Mouse (Mus musculus) CD4-positive, CD25-positive, alpha-beta regulatory T cell, adult 2 months (primary cell): ENCODE data around the gene Eif5a2.

Experiments
- DNase-seq: peaks from one replicate; pipeline ENCODE4 v3.0.0-alpha.2; 2012; ENCODE audit warnings: low read depth, low spot score

The Eif5a2 gene

DNA sequence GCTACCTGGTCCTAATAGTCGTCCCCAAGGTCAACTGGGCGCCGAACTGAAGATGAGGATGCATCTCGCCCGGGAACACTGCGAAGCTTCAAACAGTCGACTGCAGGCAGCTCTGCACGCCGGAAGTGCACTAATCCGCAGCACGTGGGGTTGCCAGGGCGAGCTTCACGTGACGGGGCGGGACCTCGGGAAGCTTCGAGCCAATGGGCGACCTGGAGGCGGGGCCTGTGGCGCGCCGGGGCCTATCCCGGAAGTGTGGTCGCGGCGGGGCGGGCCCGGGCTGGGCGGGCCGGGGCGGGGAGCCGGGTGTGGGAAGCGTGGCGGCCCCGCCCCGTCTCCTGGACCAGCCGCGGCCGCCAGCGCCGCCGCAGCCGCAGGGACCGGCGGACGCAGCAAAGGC, at the start of gene Eif5a2:
TSS of gene Eif5a2 (plus strand) at position 283 of the 400 bp plus-strand sequence.
- peak; percentile 98 for DNase-seq

DNA sequence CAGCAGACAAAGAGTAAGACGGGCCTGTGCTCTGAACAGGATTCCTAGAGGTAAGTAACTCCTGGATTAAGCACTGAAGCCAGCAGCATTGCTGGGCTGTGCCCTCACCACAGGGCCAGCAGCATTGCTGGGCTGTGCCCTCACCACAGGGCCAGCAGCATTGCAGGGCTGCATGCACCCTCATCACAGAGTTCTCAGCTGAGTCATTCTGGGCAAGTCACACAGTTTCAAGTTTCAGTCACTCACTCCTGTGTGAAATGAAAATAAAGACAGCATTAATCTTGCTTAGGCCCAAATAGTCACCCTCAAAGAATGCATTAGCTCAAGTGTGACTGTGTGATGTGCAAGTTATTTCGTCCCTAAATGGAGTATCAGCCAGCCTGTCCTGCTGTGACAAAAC, 46.4 kb upstream of the Eif5a2 start:
- DNase-seq = no peak

DNA sequence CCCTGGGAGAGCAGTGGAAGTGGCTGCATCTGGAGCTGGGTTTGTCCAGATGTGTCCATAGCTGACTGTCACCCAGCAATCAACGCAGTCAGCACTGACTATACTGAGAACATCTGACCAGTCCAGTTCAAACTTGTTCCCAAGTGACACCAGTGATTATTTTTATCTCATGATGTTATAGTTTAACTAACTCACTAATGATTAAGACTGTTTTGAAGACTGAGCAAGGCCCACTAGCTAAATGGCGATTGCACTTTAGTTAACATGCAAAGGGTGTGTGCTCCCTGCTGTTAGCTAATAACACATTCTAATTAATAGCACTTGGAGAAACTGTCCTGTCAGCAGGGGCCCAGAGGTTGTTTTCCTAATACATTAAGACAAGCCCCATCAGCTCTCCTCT, 44.1 kb upstream of the Eif5a2 start:
- no peak for DNase-seq

DNA sequence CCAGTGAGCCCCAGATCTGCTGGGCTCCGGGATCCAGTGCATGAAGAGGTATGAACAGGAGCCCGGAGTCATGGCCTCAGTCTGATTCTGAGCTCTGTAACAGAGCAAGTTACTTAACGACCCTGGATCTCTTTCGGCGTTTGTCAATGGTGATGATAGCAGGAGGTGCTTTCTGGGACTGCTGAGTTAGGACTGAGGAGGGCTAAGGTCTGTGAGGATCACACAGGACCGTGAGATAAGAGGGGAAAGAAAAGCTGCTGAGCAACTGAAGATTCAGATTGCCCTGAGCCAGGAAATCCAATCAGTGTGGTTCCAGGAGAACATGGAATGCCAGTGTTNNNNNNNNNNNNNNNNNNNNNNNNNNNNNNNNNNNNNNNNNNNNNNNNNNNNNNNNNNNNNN, 40.7 kb upstream of the Eif5a2 start:
- DNase-seq = no peak

DNA sequence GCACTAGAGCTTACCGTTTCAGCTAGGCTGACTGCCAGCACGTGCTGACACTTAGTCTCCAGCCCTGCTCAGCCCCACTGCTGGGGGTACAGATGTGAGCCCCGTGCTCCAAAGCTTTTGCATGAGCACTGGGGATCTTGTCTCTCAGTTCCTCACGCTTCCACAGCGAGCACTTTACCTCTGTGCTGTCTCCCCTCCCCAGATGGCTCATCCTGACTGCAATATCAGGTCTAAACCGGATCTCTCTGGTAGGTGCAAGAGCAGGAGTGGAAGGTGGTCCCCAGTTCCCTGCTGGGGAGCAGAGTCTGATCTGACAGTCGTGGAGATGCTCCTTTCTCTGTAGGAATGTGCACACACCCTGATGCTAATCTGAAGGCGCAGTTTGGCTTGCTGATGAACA, 37.8 kb upstream of the Eif5a2 start:
- no peak for DNase-seq

DNA sequence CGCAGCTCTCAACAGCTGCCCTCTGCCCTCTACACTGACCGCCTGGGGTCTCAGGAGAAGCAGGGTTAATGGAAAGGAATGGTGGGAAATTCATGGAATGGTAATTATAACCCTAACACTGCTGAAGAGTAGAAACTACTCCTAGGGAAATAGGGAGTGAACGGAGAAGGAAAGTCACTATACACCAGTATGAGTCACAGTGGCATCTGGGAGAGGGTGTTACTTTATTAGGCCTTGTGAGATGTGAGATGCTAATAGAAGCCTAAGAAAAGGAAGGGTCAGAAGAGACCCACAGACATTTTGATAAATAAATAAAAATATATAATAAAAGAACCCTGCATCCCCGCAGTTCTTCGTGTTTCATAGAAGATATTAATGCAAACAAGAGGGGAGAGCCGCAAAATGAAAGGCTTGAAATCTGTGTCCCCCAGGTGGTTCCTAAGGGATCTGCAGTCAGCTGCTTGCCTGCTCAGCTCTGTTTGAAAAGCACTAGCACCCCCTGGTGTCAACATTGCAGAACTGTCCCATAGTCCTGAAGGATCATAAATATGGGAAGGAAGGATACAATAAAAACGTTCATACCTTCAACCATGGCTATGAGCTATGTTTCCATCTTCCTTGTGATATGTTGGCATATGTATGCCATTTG, 35.1 kb upstream of the Eif5a2 start:
- DNase-seq = peak; percentile 84

DNA sequence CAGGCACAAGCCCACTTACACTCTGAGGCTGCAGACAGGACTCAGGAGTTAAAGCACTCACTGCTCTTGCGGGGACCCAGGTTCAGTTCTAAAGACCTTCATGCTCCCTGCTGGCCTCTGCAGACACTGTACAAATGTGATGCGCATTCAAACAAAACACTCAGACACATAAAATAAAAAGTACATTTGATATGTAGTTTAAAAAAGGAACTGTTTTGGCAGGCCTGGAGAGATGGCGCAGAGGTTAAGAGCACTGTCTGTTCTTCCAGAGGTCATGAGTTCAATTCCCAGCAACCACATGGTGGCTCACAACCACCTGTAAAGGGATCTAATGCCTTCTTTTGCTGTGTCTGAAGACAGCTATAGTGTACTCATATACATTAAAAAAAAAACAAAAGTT, 32.9 kb upstream of the Eif5a2 start:
- no peak for DNase-seq

DNA sequence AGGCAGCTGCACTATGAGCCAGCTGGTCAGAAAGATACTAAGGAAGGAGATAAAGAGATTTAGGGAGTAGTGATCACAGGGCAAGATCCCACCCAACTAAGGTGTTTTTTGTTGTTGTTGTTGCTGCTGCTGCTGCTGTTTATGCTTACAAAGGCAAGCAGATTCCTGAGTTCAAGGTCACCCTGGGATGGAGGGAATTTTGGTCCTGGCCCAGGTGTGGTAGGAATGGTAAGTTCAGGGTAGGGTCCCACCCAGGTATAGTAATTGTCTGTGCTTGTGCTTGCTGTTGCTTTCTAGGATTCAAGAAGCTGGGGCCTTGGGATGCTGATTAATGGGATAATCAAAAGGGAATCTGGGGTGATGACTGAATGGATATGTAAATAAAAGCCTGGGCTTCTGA, 32.1 kb upstream of the Eif5a2 start:
- DNase-seq = no peak

DNA sequence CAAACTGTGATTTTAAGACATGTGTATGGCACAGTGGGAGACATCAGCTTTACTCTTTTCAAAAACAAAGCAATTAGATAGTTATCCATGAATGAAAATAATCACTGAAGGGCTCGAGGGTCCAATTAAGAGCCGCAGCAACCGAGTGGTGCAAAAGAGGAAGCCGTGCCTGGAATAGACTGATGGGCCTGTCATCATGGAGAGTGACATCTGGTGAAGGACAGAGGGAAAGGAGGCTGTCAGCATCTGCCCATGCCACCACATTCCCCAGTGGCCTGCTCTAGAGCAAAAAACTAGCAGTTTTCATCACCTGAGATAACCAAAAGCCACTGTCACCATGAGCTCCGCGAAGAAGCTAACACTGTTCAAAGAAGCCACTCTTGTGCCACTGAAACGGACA, 25.6 kb upstream of the Eif5a2 start:
- no peak for DNase-seq

DNA sequence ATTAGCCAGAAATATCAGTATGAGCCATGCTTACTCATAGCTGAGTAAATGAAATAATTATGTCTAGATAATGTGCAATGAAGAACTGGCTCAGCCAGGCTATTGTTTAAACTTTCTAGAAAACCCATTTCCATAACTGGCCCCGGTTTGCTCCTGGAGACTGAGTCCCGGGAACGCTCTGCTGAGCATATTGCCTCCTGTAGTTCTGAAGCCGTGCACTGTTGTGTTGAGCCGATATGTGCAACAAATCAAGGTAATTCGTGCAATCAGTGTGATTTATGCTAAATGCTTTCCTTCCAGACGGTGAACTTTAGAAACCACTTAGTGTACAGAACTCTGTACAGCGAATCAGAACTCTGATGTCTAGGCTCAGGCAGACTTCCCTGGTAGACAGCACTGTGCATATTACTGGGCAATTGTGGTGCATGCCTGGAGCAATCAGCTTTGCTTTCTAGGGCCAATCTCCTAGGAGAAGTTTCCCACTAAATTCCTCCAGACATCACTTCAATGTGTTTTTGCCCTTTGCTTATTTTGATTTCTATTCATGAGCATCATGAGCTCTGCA, 19.8 kb upstream of the Eif5a2 start:
- DNase-seq = no peak

DNA sequence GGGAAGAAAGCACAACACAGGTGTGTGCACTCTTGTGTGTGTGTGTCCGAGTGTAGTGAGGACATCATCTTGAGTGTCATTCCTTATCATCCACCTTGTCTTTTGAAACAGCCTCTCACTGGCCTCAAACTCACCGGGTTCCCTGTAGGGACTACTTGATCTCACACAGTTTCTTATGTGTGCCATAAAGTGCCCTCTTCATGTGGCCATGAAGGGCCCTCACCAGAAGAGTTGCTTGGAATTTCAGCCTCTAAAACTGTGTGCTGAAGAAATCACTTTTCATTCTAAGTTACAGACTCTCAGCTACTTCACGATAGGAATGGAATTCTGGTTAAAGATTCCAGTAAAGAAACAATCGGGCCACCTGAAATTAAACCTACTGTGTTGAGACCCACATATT, 14.1 kb upstream of the Eif5a2 start:
- DNase-seq = no peak

DNA sequence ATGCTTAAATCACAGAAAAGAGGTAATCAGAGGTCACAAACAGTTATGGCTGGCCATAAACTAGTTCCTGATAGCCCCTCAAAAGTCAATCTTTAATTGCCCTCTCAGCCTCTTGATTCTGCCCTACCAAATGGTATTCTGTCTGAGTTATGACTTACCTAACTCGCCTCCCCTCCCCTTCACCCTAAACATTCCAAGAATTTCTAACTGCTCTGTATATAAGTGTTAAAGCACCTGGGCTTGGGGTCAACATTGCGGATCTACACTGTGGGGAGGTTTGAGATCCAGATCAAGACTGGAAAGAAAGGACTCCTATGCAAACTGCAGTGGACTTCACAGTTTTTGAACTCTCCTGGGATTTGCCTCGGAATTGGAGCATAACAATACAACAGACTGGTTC, 12.9 kb upstream of the Eif5a2 start:
- DNase-seq = no peak

DNA sequence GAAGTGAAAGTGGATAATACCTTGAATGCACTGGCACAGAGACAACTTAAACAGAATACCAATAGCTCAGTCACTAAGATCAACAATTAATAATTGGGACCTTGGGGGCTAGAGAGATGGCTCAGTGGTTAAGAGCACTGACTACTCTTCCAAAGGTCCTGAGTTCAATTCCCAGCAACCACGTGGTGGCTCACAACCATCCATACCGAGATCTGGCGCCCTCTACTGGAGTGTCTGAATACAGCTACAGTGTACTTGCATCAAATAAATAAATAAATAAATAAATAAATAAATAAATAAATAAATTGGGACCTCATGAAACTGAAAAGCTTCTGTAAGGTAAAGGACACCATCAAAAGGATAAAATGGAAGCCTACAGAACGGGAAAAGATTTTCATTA, 8.2 kb upstream of the Eif5a2 start:
- DNase-seq = peak; percentile 51

DNA sequence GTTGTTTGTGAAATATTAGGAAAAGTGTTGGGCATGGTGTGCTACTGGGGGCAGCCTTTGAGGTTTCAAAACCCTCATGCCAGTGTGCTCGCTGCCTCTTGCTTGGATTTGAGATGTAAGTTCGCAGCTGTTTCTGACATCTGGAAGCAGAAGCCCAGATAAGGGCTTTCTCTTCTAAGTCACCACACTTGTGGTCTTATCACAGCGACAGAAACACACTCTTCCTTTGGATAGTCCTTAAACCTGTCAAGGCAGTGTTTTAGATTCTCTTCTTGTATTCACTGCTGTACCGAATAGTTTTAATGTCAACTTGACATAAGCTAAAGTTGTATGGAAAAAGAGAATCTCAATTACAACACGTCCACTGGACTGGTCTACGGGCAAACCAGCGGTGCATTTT, 5.7 kb upstream of the Eif5a2 start:
- no peak for DNase-seq

DNA sequence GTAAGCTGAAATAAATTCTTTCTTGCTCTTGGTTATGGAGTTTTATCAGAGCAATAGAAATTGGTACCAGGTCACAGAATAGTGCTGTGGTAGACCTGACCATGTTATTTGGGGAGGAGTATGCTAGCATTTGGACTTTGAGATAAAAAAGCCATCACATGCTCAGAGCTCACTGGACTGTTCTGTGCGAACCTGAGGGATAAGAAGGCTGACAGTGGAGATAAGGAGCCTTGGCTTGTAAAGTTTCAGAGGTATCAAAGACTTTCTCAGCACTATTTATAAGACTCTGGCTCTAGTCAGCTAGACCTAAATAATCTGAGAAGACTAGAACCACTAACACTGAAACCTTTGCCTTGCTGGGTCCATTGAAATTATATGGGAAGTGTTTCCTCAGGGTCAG, 5.1 kb upstream of the Eif5a2 start:
- DNase-seq = no peak

DNA sequence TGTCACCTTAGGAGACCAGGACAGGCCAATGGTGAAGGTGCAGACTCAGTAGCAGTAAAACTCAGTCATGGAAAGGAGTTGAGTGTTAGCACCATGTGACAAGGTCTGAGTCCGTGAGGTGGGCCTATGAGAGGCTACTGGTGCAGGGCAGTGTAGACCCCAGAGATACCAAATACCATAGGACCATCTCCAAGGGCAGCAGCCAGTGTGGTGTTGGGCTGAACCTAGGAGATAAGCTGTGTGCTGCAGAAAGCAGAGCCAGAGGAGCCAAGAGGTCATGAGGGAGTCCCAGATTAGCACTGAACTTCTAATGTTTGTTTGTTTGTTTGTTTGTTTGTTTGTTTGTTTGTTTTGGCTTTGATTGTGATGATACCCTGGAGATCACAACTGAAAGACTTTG, 4.6 kb upstream of the Eif5a2 start:
- no peak for DNase-seq

DNA sequence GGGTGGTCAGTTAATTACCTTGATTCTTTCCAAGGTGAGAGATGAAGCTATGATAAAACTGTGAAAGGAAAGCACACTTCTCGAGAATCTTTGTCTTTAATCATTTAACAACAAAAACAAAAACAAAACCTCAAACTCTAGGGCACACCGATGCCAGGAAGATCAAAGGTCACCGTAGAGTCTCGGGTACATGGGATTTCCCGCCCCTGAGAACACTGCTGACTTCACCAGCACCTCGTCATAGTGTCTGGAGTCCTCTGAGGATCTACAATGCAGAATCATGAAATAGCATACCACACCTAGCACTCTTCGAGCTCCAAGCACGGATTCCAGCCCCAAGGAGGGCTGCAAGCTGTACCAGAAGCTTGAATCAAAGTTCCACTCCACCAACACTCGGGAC, 565 bp upstream of the Eif5a2 start:
- peak; percentile 58 for DNase-seq

DNA sequence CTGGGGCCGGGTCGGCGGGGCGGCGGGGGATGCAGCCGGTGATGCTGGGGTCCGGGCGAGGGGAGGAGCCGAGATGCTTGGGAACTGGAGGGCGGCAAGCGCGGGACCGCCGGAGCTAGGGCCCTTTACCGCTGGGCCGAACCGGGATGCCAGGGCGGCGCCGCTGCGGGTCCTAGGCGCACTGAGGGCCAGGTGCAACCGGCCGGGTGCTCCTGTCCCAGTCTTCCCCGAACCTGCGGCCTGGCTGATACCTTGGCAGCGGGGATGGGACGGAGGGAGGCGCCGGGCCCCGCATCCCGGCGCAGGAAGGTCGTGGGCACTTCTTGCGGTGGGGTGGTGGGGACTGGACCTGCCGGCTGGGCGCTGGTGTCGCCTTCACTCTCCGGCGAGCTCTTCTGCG, 346 bp downstream of the Eif5a2 start:
- no peak for DNase-seq

DNA sequence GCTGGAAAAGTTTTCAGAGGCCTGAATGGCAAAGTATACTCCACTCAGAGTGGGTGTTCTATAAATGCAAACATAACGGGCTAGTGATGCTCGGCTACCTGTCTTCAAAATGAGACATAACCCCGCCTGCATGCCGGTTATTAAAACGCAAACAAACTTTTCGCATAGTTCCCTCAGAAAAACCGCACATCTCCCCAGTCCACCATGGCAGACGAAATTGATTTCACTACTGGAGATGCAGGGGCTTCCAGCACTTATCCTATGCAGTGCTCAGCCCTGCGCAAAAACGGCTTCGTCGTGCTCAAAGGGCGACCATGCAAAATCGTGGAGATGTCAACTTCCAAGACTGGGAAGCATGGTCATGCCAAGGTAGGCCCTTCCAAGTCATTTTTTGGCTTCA, 772 bp downstream of the Eif5a2 start:
- peak; percentile 7 for DNase-seq

DNA sequence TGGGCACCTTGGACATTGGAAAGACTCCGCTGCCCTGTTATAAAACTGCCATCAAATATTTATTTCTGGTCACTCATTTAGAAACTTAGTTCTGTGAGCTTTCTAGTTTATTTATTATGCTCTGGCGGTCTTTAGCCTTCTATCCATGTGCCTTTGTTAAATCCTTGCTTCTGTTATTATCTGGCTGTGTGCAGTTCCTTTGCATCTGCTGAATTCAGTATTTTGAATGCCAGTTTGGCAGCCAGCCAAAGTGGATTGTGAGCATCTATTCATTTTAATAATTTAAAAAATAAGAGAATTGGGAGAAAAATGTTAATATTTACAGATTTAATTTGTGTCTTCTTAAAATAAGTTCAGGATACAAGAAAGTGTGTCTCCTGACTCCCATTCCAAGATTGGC, 3.1 kb downstream of the Eif5a2 start:
- DNase-seq = no peak

DNA sequence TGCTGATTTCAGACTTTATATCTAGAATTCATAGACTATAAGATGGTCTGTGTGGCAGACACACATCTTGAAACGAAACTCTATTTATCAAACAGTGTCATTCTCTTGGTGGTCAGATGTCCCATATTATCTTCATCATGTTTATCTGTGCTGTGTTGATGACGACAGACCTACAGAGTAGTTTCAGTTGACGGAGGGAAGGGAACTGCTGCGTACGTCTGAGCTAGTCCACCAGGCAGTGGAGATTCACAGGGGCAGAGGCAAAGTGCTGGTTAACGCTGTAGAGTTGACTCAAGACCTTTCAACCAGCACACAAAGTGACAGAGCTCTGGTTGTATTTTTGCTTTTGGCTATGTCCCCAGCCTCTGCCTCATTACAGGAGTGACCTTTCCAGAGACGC, 13.8 kb downstream of the Eif5a2 start:
- DNase-seq = no peak

DNA sequence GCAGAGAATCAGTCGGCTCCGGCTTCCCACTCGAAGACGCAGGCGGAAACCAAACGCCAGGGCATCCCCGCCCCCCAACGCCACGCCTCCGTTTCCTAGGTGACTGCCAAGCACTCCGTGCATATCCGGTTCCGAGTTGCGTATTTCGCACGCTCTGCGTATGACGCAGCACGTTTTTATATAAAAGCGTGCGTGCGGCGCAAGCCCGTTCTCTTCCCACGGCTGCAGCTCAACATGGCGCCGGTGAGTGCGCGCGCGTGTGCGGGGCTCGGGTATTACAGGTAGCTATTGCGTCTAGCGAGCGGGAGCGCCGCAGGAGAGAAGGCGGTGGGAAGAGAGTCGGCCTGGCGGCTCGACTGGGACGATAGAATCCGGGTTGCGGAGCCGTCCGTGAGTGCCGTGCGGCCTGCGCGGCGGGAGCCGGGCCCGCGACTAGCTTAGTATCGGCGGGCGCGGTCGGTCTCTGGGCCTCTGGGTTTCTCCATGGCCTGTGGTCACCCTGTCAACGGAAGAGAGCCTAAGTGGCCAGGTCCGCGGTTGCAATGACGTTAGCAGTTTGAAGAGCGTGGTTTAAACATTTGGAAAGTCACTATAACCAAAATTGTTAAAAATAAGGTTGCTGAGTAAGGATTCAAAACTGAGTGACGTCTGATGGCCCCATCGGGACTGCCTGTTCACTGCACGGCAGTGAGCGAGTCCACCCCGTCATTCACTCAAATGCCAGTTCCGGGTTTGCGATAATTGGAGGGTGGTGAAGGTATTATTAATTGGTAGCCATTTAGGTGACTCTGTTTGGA, 24.4 kb downstream of the Eif5a2 start, which contains the start of gene Rpl22l1:
TSS of gene Rpl22l1 (plus strand) at position 136 of the 797 bp plus-strand sequence.
- peak; percentile 99 for DNase-seq

DNA sequence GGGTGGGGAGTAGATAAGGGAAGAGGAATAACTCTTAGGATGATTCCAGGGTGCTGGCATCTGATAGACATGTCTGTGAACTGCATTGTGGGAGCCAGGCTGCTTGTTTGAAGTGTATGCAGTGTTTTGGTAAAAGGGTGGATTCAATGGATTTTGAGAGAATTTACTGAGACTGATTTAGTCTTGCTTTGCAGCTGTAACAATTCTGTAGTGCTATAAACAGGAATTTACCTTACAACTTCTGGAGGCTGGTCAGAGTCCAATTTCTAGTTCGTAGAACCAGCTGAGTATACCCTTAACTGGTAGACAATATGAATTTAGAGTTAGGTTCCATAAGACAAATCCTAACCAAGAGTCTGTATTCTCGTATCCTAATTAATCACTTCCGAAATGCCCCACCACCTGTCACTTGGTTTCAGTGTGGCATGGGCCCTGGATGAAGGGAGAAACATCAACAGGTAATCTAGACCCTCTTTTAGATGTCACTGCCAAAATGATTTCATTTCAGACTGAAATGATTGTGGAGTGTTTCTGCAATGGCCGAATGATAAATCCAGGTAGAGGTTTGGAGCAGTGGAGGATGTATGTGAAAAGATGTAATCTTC, 27.1 kb downstream of the Eif5a2 start:
- no peak for DNase-seq
